Mouse (Mus musculus) layer of hippocampus, postnatal 14 days (tissue): ENCODE data around the gene Lrrc8c. TPM values are rescaled to one million over a fixed set of nuclear protein-coding genes. Genes with fewer than 3 reads are reported as not detected.

ENCODE experiments used
- DNase-seq, 2 experiments: peaks; one replicate each; pipeline ENCODE4 v3.0.0; 2021 to 2022; ENCODE audit warnings: low spot score in 2 of 2, mixed read lengths in 1 of 2
- total RNA-seq, 2 experiments: library from RNA; stranded (reverse); gene quantifications; 2 replicates each; pipeline ENCODE4 v1.2.3; 2021

The Lrrc8c gene
- total RNA-seq, 2 experiments from 2014 or later, result 29.0 to 32.0 TPM

DNA sequence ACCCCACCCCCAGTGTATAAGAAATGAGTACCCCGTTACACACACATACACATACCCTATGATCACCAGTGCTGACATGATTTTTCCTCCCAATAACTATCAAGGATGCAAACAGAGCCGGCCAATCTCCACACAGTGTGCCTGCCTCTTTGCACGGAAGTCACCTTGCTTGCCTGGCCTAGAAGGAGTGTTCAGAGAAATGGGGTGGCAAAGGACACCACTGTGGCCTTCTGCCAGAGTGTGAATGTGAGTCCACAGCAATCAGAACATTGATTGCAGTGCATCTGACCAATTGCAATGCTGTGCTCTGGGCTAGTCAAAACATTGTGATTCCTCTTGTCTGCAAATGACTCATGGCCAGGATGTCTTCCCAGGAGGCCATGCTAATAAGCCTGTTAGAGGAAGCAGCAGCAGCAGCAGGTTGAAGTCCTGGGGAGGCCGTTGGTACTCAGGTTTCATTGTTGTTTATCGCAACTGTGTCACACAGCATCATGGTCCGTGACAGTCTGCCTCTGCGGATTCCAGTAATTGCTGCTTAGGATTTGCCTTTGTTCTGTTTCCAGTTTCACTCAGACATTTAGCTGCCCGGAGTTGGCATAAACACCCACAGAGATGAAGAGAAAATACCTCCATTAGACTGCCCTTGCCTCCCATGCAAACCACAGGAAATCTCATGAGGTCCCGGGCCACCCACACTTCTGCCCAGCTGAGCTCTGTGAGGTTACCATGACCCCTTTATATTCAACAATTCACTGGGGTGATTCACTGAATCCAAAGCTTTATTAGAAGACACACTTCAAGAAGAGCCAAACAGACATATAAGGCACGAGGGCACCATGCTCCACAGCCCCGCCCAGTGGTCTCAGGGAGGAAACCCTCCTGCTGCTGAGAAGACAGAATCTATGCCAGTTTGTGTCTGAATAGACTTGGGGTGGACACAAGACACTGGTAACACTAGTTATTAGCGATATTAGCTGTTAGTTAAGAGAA is 18.8 kb upstream of the Lrrc8c start:
- no peak for DNase-seq

DNA sequence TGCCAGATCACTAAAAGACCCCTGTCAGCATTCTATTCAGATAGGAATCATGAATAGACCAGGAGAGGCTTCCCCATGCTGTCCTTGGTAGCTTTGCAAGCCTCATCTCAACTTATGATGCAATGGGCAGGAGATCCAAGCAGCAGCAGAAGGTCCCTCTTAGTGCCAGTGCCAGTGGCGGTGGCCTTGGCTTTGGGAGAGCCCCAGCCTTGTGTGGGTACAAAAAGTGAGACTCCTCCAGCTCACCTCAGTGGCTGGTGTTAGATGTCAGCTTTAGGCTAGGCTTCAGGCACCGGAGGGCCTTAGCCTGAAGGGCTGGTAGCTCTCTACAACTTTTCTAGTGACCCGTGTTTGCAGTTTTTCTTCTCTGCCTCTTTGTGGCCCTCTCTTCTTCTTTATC is 18.1 kb upstream of the Lrrc8c start:
- DNase-seq, result no peak

DNA sequence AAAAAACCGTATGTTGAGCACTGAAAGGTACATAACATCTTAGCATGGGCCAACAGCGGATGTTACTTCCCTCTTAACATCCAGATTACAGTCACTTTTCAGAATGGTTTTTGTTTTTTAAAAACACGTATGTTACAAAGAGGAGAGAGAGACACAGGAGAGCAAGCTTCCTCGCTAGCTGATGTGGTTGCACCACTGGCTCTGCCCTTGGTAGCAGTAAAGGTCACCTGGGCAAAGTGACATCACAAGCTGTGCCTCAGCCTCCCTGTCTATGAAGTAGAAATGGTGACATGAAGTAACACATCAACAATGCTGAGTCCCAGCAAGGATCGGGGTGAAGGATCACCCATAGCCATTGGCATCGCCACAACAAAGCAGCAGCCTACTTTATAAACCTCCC is 10.4 kb upstream of the Lrrc8c start:
- DNase-seq, result no peak

DNA sequence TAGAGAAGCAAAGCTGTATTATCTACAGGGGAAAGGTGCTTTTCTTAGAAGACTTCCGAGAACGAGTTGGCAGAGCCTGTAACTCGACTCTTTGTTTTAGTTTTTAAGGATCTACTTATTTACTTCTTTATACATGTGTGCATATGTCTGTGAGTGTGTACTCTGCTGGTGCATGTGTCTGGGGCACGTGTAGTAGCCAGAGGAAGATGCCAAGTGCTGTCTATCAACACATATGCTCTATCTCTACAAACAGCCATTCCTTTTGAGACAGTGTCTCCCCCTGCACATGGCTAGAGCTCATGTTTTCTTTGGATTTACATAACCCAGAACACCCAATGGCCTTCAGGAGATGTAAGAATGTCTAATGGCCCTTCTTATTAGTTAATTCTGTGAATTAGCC is 6.9 kb upstream of the Lrrc8c start:
- no peak for DNase-seq

DNA sequence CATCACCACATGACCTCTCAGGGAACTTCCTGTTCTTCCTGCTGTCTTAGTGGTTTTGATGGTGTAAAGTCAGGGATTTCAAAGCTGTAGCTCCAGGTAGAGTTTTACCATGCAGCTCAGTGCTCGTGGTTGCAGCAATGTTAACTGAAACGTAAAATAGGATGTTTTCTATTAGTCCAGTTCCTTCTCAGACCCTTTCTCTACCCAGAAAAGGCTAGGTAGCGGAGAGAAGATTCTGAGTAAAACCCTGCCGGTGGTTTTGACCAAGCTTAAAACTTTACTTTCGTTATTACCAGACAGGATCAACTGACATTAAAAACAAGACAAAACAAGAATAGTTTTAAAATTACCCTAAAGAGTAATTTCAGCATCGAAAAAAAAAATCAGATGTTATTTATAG is 3.7 kb upstream of the Lrrc8c start:
- no peak for DNase-seq

DNA sequence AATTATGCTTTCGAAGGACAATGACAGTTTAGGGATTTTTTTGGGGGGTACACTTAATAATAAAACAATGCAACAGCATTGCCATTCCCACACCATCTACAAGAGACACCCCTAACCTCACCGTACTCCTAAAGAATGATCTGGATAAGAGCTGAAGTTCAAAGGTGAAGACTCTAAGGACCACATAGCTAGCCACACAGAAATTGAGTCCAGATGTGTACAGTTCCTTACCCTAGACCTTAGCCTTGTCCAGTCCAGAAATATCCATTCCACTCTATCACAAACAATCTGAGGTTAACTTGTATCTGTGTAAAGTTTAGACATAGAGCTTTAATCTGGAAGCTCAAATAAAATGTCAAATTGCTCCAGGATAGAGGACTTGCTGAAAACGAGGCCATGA is 2.9 kb upstream of the Lrrc8c start:
- DNase-seq, result no peak

DNA sequence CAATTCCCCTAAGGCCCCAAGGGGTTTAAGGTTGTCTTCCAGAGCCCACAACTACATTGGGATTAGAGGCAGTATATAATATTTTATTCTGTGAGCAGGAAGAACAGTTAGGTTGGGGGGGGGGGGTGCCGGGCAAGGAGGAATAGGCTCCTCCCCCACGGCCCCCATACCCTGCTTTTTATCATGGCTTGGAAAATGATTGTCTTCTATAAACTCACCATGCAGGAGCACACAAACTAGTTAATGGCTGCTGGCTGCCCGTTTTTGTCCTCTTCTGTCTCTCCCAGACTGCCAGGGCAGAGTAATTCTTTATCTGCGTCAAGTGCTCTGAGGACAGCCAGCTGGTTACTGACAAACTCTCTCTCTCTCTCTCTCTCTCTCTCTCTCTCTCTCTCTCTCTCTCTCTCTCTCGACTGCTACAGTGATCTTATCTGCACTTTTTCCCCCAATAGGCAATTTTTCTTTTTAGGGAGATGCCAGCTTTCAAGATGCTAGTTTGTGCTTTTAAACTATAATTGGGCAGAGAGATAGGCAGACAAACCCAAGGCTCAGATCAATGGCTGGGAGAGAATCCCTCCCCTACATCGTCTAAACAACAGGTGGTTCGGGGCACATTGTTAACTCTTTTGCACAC is 1.1 kb upstream of the Lrrc8c start:
- no peak for DNase-seq

DNA sequence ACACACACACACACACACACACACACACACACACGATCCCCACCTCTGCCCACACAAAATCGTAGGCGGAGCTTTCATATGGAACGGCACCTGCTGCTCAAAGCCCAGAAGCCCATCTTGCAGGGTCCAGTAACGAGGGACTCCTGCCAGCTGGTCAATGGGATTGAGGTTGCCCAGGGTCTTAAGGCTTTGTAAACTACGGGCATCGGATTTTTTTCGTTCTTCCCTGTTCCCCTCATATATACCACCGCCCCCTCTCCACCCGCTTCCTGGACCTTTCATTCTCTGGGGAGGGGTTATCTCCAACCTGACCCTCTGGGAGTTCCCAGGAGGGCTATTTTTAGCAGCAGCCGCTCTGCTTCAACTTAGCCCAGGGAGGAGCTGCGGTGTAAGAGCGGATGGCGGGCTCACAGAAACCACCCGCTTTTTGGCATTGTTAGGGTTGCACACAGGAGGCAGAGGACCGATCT is 527 bp upstream of the Lrrc8c start:
- peak in 1 of 2 experiments; percentile 46 for DNase-seq

DNA sequence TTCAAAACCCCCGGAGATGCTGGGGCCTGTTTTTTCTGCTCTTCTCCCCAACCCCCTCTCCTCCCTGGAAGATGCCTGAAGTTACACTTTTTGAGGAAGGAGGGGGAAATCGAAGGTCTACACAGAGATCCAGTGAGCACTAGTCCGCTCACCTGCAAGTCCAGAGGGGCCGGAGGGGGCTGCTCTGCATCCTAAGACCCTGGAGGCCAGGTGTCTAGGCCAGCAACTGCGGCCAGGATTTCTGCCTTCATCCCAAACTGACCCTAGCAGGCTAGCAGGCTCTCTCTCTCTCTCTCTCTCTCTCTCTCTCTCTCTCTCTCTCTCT is 750 bp downstream of the Lrrc8c start:
- no peak for DNase-seq

DNA sequence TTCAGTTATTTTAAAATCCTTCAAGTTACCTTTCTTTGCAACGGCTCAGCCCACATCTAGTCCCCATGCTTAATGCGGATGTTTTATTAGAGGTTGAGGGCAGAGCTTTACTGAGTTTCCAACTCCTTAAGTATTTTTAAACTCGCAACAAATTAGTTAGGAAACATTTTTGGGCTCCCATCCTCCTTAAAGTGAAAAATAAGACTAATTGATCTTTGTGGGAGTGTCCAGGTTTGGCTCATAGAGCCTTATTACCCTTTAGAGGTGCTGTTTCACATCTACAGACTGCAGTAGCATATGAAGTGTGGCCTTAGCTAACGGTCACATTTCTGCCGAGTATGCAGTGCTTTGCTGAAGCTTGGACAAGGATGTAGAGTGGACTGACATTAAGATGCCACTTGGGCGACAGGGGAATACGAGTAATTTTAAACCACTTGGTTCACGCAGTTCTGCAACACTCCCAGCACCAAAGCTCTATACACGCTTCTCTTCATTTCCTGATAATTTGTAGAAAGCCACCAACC is 1.3 kb downstream of the Lrrc8c start:
- no peak for DNase-seq

DNA sequence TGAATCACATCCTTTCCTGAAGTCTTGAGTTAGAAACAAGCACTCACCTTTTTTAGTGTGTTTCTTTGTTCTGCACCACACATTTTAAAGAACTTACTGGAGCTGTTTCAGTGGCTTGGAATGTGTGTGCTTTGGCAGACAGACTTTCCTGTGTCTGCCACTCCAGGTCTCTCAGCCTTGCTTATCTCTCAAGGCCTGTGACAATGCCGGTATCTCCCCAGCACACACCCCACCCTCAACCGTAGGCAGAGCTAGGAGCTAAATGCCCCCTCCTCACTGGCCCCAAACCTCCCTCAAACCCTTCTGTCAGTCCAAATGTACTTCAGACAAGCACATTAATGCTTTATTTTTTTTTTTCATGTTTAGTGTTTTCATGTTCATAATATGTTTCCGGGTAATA is 4.3 kb downstream of the Lrrc8c start:
- no peak for DNase-seq

DNA sequence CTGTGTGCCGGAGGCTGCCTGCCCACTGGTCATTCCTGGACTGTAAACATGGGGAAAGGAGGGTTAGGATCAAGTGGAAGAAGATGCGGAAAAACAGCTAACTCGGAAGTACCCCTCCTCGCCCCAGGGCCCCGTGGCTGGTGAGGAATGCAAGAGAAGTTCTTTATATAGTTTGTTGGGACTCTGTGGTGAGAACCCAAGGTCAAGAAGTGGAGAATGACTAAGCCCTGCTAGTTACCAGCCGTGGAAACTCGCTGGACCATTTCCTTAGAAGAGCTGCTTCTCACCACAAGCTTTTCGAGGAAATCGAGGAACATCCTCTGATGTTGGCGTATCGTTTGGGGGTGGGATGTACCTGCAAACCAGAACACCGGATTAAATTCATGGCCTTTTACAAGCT is 5.8 kb downstream of the Lrrc8c start:
- no peak for DNase-seq

DNA sequence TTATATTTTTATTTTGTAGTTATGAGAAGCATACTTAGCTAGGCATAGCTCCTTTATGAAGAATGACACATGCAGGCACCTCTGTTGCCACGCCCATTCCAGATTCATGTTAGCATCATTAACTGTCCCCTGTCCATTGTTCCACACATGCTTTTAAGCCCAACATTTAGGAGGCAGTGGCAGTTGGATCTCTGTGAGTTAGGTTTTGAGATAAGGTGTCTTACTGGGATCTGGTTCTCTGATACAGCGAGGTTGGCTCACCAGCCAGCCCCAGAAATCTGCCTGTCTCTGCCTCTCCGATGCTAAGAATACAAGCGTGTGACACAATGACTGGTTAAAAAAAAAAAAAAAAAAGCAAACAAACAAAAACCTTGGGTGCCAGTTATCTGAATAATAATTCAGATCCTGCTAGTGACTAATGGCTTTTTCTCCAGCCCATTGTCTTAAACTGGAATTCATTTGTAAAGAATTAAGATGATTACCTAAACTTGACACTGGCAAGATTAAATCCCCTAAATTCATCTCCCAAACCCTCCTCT is 7.0 kb downstream of the Lrrc8c start:
- DNase-seq, result no peak

DNA sequence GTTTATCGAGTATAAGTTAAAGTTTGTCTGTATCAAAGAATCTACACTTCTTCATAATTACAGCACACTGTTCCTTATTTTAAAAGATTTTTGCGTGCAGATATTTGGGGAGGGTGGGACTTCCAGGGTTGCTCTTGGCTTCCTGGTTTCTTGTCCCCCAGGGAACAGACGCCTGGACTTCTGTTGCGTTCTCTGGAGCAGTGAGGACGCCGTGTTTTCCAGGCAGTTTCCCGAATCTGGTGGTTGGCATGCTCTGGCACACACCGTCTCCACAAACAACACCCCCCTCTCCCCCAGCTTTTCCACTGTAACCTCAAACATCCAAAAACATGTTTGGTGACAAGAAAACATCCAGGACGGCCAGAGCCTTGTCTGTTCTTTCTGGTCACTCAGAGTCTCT is 7.6 kb downstream of the Lrrc8c start:
- DNase-seq, result no peak

DNA sequence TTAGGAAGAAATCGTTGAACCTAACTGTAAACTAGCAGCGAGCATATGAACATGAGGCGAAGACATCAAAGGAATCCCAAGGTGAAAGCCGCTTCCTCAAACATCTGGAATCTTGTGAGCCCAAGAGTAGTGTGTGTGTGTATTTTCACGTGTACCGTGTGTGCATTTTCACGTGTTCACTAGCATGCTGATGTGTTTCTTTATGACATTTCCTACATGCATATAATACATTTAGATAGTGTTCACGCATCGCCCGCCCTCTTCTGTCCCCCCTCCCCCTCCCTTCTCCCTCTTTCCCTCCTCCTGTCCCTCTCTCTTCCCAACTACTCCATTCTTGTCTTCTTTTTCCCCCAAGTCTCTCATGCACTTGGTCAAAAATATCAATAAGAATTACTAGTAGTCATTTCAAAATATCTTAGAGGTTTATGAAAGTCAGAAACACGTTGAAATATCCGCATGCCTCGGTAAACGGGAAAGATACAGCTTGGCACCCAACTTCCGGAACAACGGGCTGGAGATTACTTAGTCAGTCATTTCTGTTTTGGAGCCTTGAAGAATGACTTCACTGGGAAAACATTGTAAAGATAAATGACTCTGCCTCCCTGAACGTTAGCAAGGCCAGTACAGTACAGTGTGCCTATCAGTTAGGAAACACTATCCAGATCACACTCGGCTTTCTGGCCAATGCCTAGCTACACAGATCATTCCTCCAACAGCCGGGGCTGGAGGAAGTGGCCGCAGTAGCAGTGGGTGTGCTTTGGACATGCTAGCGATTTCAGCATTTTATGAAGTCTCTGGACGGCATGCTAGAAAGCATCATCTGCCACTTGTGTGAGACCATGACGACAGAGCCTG is 8.5 kb downstream of the Lrrc8c start:
- no peak for DNase-seq

DNA sequence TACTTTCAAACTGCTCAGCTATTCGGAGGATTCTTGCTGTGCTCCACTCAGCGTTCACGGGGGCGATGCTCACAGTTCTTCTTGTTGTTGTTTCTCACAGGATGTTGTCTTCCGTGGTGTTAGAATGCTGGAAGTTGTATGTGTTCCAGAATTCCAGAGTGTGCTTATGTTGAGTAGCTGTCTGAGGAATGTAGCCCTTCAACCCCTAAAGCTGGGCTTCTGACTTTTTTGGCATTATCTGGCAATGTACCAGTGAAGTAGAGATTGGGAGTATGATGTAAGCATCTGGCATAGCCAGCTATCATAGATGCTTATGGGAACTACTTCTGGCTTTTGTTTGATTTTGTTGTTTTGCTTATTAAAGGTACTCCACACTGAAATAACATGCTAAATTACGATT is 11.4 kb downstream of the Lrrc8c start:
- DNase-seq, result no peak

DNA sequence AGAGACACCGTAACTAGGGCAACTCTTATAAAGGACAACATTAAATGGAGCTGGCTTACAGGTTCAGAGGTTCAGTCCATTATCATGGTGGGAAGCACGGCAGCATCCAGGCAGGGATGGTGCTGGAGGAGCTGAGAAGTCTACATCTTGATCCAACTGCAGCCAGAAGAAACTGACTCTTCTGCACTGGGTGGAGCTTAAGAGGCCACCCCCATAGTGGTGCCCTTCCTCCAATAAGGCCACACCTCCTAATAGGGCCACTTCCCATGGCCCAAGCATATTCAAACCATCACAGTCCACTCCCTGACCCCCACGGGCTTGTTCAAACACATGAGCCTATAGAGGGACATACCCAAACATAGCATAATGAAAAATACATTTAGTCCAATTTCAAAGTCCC is 16.0 kb downstream of the Lrrc8c start:
- DNase-seq, result no peak

DNA sequence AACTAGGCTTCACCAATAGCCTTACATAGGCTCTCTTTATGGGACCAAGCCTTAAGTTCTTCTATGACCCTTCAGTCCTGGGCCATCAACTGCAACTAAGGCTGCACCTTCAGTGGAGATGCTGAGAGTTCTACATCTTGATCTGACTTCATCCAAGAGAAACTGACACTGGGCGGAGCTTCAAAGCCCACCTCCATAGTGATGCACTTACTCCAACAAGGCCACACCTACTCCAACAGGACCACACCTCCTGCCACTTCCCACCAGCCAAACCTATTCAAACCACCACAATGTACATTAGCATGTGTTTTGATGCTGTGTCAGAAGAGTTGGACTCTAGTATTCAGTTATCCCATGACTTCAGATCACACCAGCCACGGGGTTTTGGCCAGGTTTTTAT is 17.0 kb downstream of the Lrrc8c start:
- no peak for DNase-seq

DNA sequence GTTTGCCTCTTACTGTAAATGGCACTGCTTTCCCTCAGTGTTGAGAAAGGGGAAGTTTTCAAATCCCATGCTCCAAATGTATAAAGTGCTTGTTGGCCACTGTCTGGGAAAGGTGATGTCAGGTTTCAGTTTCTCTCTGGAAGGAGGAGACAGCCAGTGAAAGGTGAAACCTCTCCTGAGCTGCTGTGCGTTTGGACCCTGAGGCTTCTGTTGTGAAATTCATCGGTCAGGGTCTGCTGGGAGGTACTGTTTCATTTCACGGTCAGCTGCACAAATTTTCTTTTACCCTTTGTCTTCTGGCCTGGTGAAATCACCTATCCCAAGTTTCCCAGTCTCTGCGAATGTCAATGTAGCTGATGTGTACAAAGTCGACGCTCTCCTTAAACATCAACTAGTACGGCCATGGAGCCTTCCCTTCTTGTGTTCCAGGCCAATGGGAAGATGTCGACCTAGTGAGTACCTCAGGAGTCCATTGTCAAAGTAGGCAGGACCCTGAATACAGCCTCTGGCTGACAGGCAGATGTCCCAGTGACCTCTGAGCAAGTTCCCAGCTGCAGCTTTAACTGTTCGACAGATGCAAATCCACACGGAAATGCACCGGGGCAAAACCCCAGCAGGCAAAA is 18.0 kb downstream of the Lrrc8c start:
- no peak for DNase-seq

DNA sequence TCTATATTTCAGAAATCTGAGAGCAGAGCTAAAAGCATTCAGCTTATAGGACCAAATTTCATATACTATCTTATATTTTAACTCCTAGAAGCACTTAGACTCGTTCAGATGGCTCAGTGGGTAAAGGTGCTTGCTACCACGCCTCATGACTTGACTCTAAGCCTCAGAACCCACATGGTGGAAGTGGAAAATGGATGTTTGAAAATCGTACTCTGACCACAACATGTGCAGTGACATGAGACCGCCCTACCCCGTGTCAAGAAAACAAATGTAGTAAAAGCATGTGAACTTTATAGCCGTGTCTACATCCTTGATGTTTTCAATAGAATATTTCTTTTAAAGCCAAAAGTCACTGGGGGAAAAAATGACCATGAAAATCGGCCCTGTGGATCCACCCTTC is 21.9 kb downstream of the Lrrc8c start:
- DNase-seq, result no peak

DNA sequence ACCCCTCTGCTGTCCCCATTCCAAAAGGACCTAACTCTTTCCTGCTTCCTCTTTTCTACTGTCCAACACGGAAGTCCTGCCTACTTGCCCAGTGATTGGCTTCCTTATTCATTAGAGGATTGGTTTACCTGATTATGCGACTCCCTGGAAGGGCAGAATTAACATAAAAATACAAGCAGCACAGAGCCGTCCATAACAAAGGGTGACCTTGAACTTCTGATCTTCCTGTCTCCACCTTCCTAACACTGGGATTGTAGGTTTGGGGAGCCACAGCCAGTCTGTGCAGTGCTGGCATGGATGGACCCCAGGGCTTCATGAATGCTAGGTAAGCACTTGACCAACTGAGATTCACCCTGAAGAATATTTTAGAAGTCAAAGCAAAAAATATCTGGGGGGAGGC is 25.9 kb downstream of the Lrrc8c start:
- no peak for DNase-seq
